Mouse (Mus musculus) bone marrow macrophage, adult 2 months (primary cell): ENCODE measurements at regions not wholly inside any gene's neighbourhood (a gene's known extent, or its start where the extent isn't known, plus 50 kb on each side); places are given as distances from the start of the nearest gene placed in this dataset.
"Not testable (repeated sequence)": the region's sequence is repeated elsewhere in the genome, so short reads cannot be mapped to it uniquely, and the experiment has no call there.

Source experiments
- H3K27ac ChIP-seq: 2 replicates; pipeline ENCODE4 v1.5.1; 2012; ENCODE audit warnings: low read depth, low read length; ENCODE audit not compliant: insufficient read depth
- H3K4me1 ChIP-seq: 2 replicates; pipeline ENCODE4 v1.6.1; 2012; ENCODE audit warnings: low read length; ENCODE audit not compliant: control insufficient read depth, insufficient read depth
- H3K4me3 ChIP-seq: 2 replicates; pipeline ENCODE4 v1.5.1; 2012; ENCODE audit warnings: mild to moderate bottlenecking, low read length, moderate library complexity; ENCODE audit not compliant: insufficient read depth
- CTCF ChIP-seq: IDR thresholded peaks from 2 replicates; pipeline ENCODE4 v1.5.1; 2012; ENCODE audit warnings: low read depth, mild to moderate bottlenecking, low read length, moderate library complexity
- POLR2A ChIP-seq: IDR thresholded peaks from 2 replicates; pipeline ENCODE4 v1.6.1; 2012; ENCODE audit warnings: mild to moderate bottlenecking, low read depth, low read length, borderline replicate concordance

GRCm38 (mm10) chr14:102161291-102162284 lies 431.8 kb downstream of the Lmo7 start:
- no peak for TF ChIP-seq POLR2A
- TF ChIP-seq CTCF, result no peak
- Histone ChIP-seq H3K4me1 (no peaks in the 10 kb centered on the region), H3K4me3 (no peak overlapping the region), H3K27ac (no peak overlapping the region)

DNA sequence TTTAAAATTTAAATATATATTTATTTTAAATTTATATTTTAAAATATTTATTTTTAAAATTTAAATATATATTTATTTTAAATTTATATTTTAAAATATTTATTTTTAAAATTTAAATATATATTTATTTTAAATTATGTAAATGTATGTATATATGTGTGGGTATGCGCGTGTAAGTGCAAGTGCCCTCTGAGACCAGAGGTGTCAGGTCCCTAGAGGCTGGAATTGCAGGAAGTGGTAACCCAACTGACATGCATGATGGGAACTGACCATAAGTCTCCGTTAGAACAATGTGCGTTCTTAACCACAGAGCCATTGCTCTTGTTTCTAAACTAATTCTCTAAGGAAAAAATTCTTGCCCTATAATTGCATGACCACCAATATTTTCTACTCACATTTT lies 420.7 kb downstream of the Lmo7 start:
- not testable (repeated sequence) for H3K4me1 ChIP-seq, H3K27ac ChIP-seq, H3K4me3 ChIP-seq

- Histone ChIP-seq H3K4me1 (no peaks in the 10 kb centered on the region), H3K27ac (no peak overlapping the region), H3K4me3 (no peak overlapping the region)
- no peak for TF ChIP-seq CTCF
- no peak for TF ChIP-seq POLR2A
Observed at GRCm38 (mm10) chr14:102142720-102143119, 413.0 kb downstream of the Lmo7 start.

GRCm38 (mm10) chr14:102138936-102139335 lies 409.2 kb downstream of the Lmo7 start:
- TF ChIP-seq POLR2A (no peak), CTCF (no peak)
- H3K4me3 ChIP-seq, result no peak overlapping the region
- no peaks in the 10 kb centered on the region for H3K4me1 ChIP-seq
- H3K27ac ChIP-seq, result no peak overlapping the region

DNA sequence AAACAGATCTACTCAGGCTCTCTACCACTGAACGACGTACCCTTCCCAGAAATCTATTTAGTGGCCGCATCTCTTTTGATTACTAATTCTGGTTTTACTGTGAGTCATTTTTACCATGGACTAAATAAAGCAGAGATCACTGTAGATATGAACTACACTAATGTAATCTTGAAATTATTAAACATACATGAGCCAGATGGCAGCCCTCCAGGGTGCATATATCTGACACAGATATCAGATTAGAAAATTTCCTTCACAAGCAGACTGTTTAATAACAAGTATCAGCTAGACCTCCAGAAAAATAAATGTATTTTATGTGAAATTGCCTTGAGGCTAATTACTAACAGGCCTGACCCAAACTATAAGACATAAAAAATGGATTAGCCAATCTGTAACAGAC lies 388.4 kb downstream of the Lmo7 start:
- Histone ChIP-seq H3K27ac (no peak overlapping the region), H3K4me1 (no peaks in the 10 kb centered on the region), H3K4me3 (no peak overlapping the region)
- TF ChIP-seq POLR2A (no peak), CTCF (no peak)

- H3K4me1 ChIP-seq, result no peaks in the 10 kb centered on the region
- no peak overlapping the region for H3K27ac ChIP-seq
- no peak overlapping the region for H3K4me3 ChIP-seq
- TF ChIP-seq CTCF, result no peak
Observed at GRCm38 (mm10) chr14:102106165-102106564, 376.4 kb downstream of the Lmo7 start.

DNA sequence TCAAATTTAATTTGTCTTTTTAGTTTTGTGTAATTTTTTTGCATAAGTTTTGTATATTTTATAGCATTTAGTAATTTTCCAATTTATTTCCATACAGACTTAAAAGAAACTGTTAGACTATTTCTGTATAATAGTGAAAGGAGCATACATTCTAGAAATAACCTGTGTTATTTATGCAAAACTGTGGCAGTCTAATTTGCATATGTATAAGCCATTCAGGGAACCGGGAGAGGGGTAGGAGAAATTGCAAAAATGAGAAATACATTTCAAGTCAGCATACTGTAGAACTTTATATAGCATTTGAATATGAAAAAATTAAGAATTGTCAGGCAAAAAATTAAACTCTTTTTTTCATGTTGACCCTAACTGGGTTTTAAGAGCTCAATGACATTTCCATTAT lies 364.3 kb downstream of the Lmo7 start:
- no peak overlapping the region for H3K27ac ChIP-seq
- H3K4me3 ChIP-seq, result no peak overlapping the region
- TF ChIP-seq CTCF, result no peak
- no peak for TF ChIP-seq POLR2A
- H3K4me1 ChIP-seq, result no peaks in the 10 kb centered on the region

GRCm38 (mm10) chr14:102092557-102092956 lies 362.8 kb downstream of the Lmo7 start:
- Histone ChIP-seq H3K4me1 (no peaks in the 10 kb centered on the region), H3K27ac (no peak overlapping the region), H3K4me3 (no peak overlapping the region)
- TF ChIP-seq CTCF (no peak), POLR2A (no peak)

- H3K27ac ChIP-seq, result no peak overlapping the region
- no peak for TF ChIP-seq POLR2A
- TF ChIP-seq CTCF, result no peak
- H3K4me1 ChIP-seq, result no peaks in the 10 kb centered on the region
- H3K4me3 ChIP-seq, result no peak overlapping the region
Observed at GRCm38 (mm10) chr14:102048932-102049331, 319.2 kb downstream of the Lmo7 start.

GRCm38 (mm10) chr14:102048485-102048884 lies 318.7 kb downstream of the Lmo7 start:
- Histone ChIP-seq H3K27ac (no peak overlapping the region), H3K4me3 (no peak overlapping the region), H3K4me1 (no peaks in the 10 kb centered on the region)
- no peak for TF ChIP-seq CTCF
- TF ChIP-seq POLR2A, result no peak
